7 mouse cellular contexts compared by ENCODE assay signal in the genomic region with DNA sequence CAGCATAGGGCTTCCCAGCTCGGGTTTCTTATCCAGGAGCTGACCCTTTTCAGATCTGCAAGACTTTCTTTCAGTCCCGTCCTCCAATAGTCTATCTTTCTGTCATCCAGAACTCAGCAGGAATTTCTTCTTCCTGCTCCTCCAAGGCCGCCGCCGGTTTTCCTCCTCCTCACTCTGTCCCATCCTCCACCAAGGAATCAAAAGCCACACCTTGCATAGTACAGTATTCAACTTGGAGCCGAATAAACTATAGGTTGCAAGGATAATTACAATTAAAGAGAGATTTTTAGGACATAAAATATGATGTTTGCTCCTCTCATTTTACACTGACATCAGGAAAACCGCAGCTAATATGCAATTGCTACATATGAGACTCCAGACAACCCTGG. TPM values are rescaled to one million over a fixed set of nuclear protein-coding genes. Genes with fewer than 3 reads are reported as not detected.
DNase-seq lines count a peak whose midpoint lies in the region; ATAC-seq and TF ChIP-seq lines count a peak whose summit lies in the region.
"Not testable (repeated sequence)": the region's sequence is repeated elsewhere in the genome, so short reads cannot be mapped to it uniquely, and the experiment has no call there.

No protein-coding gene starts in this region.

- H3K27me3 ChIP-seq in embryonic facial prominence, embryonic 14.5 days (replicated peaks; ENCODE audit: control insufficient read depth, insufficient read depth, low read length); heart, embryonic 11.5 days (ENCODE audit: control insufficient read depth, insufficient read depth, low read length); limb, embryonic 13.5 days; neural tube, embryonic 14.5 days (ENCODE audit: control insufficient read depth, insufficient read depth, low read length): not testable (repeated sequence)

- peak; percentile 2 for DNase-seq in embryonic facial prominence, embryonic 14.5 days (ENCODE audit: low spot score)
- peak; percentile 25 for DNase-seq in induced T-regulatory cell, adult 2 months (ENCODE audit: low read depth)

- H3K4me2 ChIP-seq in embryonic facial prominence, embryonic 14.5 days (ENCODE audit: low read depth, low read length): peak overlapping the region; percentile 43
- H3K4me2 ChIP-seq in heart, embryonic 11.5 days: peak overlapping the region; percentile 61
- H3K4me2 ChIP-seq in limb, embryonic 13.5 days (replicated peaks): peak overlapping the region; percentile 62
- peak overlapping the region; percentile 53 for H3K4me2 ChIP-seq in neural tube, embryonic 14.5 days (ENCODE audit: low read depth, low read length)

- H3K27ac ChIP-seq in bone marrow macrophage, adult 2 months (ENCODE audit: insufficient read depth, low read depth, low read length); embryonic facial prominence, embryonic 14.5 days (replicated peaks; ENCODE audit: low read depth, low read length); heart, embryonic 11.5 days (ENCODE audit: low read depth, low read length); limb, embryonic 13.5 days; neural tube, embryonic 14.5 days (ENCODE audit: low read depth, low read length): not testable (repeated sequence)

- not testable (repeated sequence) for H3K9ac ChIP-seq in embryonic facial prominence, embryonic 14.5 days (ENCODE audit: low read depth, low read length); neural tube, embryonic 14.5 days (replicated peaks; ENCODE audit: low read depth, low read length)
- H3K9ac ChIP-seq in heart, embryonic 11.5 days (ENCODE audit: low read depth, low read length): peak overlapping the region; percentile 67; the same call in 1 of the 2 replicates
- peak overlapping the region; percentile 72; the same call in 1 of the 2 replicates for H3K9ac ChIP-seq in limb, embryonic 13.5 days

- peak; percentile 85 for ATAC-seq in embryonic facial prominence, embryonic 14.5 days (ENCODE audit: low read depth)
- peak; percentile 78 for ATAC-seq in heart, embryonic 11.5 days (replicated peaks; ENCODE audit: insufficient number of reproducible peaks, low FRiP score, low TSS enrichment)
- ATAC-seq in limb, embryonic 13.5 days (ENCODE audit: low FRiP score, low read depth): peak; percentile 77
- peak; percentile 56; the same call in 1 of the 2 replicates for ATAC-seq in megakaryocyte-erythroid progenitor cell, adult 5-6 weeks (replicated peaks; ENCODE audit: low FRiP score, low TSS enrichment, poor library complexity, severe bottlenecking)
- peak; percentile 90 for ATAC-seq in neural tube, embryonic 14.5 days (ENCODE audit: low read depth)

- not testable (repeated sequence) for TF ChIP-seq POLR2A in bone marrow macrophage, adult 2 months (IDR thresholded peaks at IDR 0.05; ENCODE audit: borderline replicate concordance, low read depth, low read length)

- H3K4me1 ChIP-seq in bone marrow macrophage, adult 2 months (ENCODE audit: control insufficient read depth, insufficient read depth, low read length); embryonic facial prominence, embryonic 14.5 days (ENCODE audit: control insufficient read depth, insufficient read depth, low read length); heart, embryonic 11.5 days (ENCODE audit: control insufficient read depth, insufficient read depth, low read length); limb, embryonic 13.5 days; neural tube, embryonic 14.5 days (ENCODE audit: control insufficient read depth, insufficient read depth, low read length): not testable (repeated sequence)

- not testable (repeated sequence) for TF ChIP-seq CTCF in bone marrow macrophage, adult 2 months (IDR thresholded peaks at IDR 0.05; ENCODE audit: low read depth, low read length)

- H3K4me3 ChIP-seq in bone marrow macrophage, adult 2 months (ENCODE audit: insufficient read depth, low read length): peak overlapping the region; percentile 67
- peak overlapping the region; percentile 39 for H3K4me3 ChIP-seq in embryonic facial prominence, embryonic 14.5 days (ENCODE audit: low read depth, low read length)
- peak overlapping the region; percentile 52 for H3K4me3 ChIP-seq in heart, embryonic 11.5 days (ENCODE audit: low read depth, low read length)
- H3K4me3 ChIP-seq in limb, embryonic 13.5 days: peak overlapping the region; percentile 53
- peak overlapping the region; percentile 41 for H3K4me3 ChIP-seq in neural tube, embryonic 14.5 days (ENCODE audit: low read depth, low read length)

- 4% methylated on average over 7 of the region's 7 CpGs for WGBS in embryonic facial prominence, embryonic 14.5 days
- WGBS in heart, embryonic 11.5 days (ENCODE audit: insufficient replicate concordance): 9% methylated on average over 7 of the region's 7 CpGs
- 10% methylated on average over 7 of the region's 7 CpGs for WGBS in limb, embryonic 13.5 days
- WGBS in neural tube, embryonic 14.5 days: 11% methylated on average over 7 of the region's 7 CpGs

- H3K9me3 ChIP-seq in embryonic facial prominence, embryonic 14.5 days (ENCODE audit: control insufficient read depth, low read length); heart, embryonic 11.5 days (replicated peaks; ENCODE audit: control insufficient read depth, low read length); limb, embryonic 13.5 days; neural tube, embryonic 14.5 days (ENCODE audit: control insufficient read depth, low read length): not testable (repeated sequence)

- H3K36me3 ChIP-seq in embryonic facial prominence, embryonic 14.5 days (ENCODE audit: control insufficient read depth, insufficient read depth, low read length); heart, embryonic 11.5 days (ENCODE audit: control insufficient read depth, insufficient read depth, low read length); limb, embryonic 13.5 days; neural tube, embryonic 14.5 days (ENCODE audit: control insufficient read depth, insufficient read depth, low read length): not testable (repeated sequence)

RNA-seq across cellular contexts. Expression of a gene that starts 0.3 kb away (rescaled TPM):
- polyA plus RNA-seq in bone marrow macrophage, adult 2 months (2012; ENCODE audit: insufficient read depth, insufficient read length, missing spikeins): 3.7 and 8.1 TPM in 2 replicates
- polyA plus RNA-seq in embryonic facial prominence, embryonic 14.5 days (2014; fragmentation: Nextera tagmentation; extraction: Ambion mirVana): 10.5 and 12.1 TPM in 2 replicates
- 9.3 and 10.7 TPM in 2 replicates for polyA plus RNA-seq in heart, embryonic 11.5 days (2014; fragmentation: Nextera tagmentation; extraction: Ambion mirVana)
- polyA plus RNA-seq in limb, embryonic 13.5 days (2015; fragmentation: Nextera tagmentation; extraction: Ambion mirVana): 16.3 and 16.5 TPM in 2 replicates
- 8.8 and 10.7 TPM in 2 replicates for total RNA-seq in megakaryocyte-erythroid progenitor cell, adult 5-6 weeks (2014; fragmentation: Nextera tagmentation)
- 4.0 and 10.6 TPM in 2 replicates for total RNA-seq in megakaryocyte-erythroid progenitor cell, adult 5-6 weeks (2017)
- polyA plus RNA-seq in neural tube, embryonic 14.5 days (2014; fragmentation: Nextera tagmentation; extraction: Ambion mirVana): 7.3 and 9.2 TPM in 2 replicates

RNA-seq across cellular contexts. Expression of a gene that starts 53.3 kb away (rescaled TPM):
- 10.2 and 11.2 TPM in 2 replicates for polyA plus RNA-seq in bone marrow macrophage, adult 2 months (2012; ENCODE audit: insufficient read depth, insufficient read length, missing spikeins)
- polyA plus RNA-seq in embryonic facial prominence, embryonic 14.5 days (2014; fragmentation: Nextera tagmentation; extraction: Ambion mirVana): 14.5 and 18.0 TPM in 2 replicates
- polyA plus RNA-seq in heart, embryonic 11.5 days (2014; fragmentation: Nextera tagmentation; extraction: Ambion mirVana): 13.7 and 15.3 TPM in 2 replicates
- polyA plus RNA-seq in limb, embryonic 13.5 days (2015; fragmentation: Nextera tagmentation; extraction: Ambion mirVana): 24.0 and 24.7 TPM in 2 replicates
- 22.9 and 40.8 TPM in 2 replicates for total RNA-seq in megakaryocyte-erythroid progenitor cell, adult 5-6 weeks (2014; fragmentation: Nextera tagmentation)
- total RNA-seq in megakaryocyte-erythroid progenitor cell, adult 5-6 weeks (2017): 7.0 and 7.9 TPM in 2 replicates
- 13.0 and 13.5 TPM in 2 replicates for polyA plus RNA-seq in neural tube, embryonic 14.5 days (2014; fragmentation: Nextera tagmentation; extraction: Ambion mirVana)
